Mouse (Mus musculus): ENCODE measurements at regions not wholly inside any gene's neighbourhood (a gene's known extent, or its start where the extent isn't known, plus 50 kb on each side); places are given as distances from the start of the nearest gene placed in this dataset.

- no peak for TF ChIP-seq GATA1 (IDR thresholded peaks at IDR 0.05; ENCODE audit: low read length)
These were observed 79.6 kb upstream of the Dlg1 start for GRCm38 (mm10) chr16:31583627-31584026.

- no peak for TF ChIP-seq GATA1 (IDR thresholded peaks at IDR 0.05; ENCODE audit: low read length)
These were observed 78.9 kb upstream of the Dlg1 start for GRCm38 (mm10) chr16:31584216-31584823.

GRCm38 (mm10) chr16:31587036-31587435, 76.2 kb upstream of the Dlg1 start:
- no peak for TF ChIP-seq GATA1 (IDR thresholded peaks at IDR 0.05; ENCODE audit: low read length)

GRCm38 (mm10) chr16:31589576-31589975, 73.7 kb upstream of the Dlg1 start:
- no peak for TF ChIP-seq GATA1 (IDR thresholded peaks at IDR 0.05; ENCODE audit: low read length)

GRCm38 (mm10) chr16:31591565-31591964, 71.7 kb upstream of the Dlg1 start:
- TF ChIP-seq GATA1 (IDR thresholded peaks at IDR 0.05; ENCODE audit: low read length) = no peak

- no peak for TF ChIP-seq GATA1 (IDR thresholded peaks at IDR 0.05; ENCODE audit: low read length)
These were observed 71.0 kb upstream of the Dlg1 start for GRCm38 (mm10) chr16:31592014-31592871.

GRCm38 (mm10) chr16:31592973-31593683, 70.1 kb upstream of the Dlg1 start:
- no peak for TF ChIP-seq GATA1 (IDR thresholded peaks at IDR 0.05; ENCODE audit: low read length)

GRCm38 (mm10) chr16:31597965-31598364, 65.3 kb upstream of the Dlg1 start:
- no peak for TF ChIP-seq GATA1 (IDR thresholded peaks at IDR 0.05; ENCODE audit: low read length)

GRCm38 (mm10) chr16:31598409-31598988, 64.7 kb upstream of the Dlg1 start:
- TF ChIP-seq GATA1 (IDR thresholded peaks at IDR 0.05; ENCODE audit: low read length) = no peak

- no peak for TF ChIP-seq GATA1 (IDR thresholded peaks at IDR 0.05; ENCODE audit: low read length)
These were observed 64.2 kb upstream of the Dlg1 start for GRCm38 (mm10) chr16:31598989-31599421.

- no peak for TF ChIP-seq GATA1 (IDR thresholded peaks at IDR 0.05; ENCODE audit: low read length)
These were observed 62.0 kb upstream of the Dlg1 start for GRCm38 (mm10) chr16:31601278-31601677.

GRCm38 (mm10) chr16:31603185-31603584, 60.1 kb upstream of the Dlg1 start:
- TF ChIP-seq GATA1 (IDR thresholded peaks at IDR 0.05; ENCODE audit: low read length) = no peak

- TF ChIP-seq GATA1 (IDR thresholded peaks at IDR 0.05; ENCODE audit: low read length) = no peak
These were observed 56.7 kb upstream of the Dlg1 start for GRCm38 (mm10) chr16:31606389-31607177.

- TF ChIP-seq GATA1 (IDR thresholded peaks at IDR 0.05; ENCODE audit: low read length) = no peak
These were observed 54.3 kb upstream of the Dlg1 start for GRCm38 (mm10) chr16:31608964-31609363.

Data from G1E-ER4 (cell line).